Mouse (Mus musculus) kidney, postnatal 0 days (tissue): Measurements from ENCODE around the gene Gtpbp8. TPM values are rescaled to one million over a fixed set of nuclear protein-coding genes. Genes with fewer than 3 reads are reported as not detected.

Source experiments
- ATAC-seq: fragments of 200-750 bp; cut with Nextera tagmentation; replicated peaks from 2 replicates; pipeline ENCODE4 v1.8.0; 2017; ENCODE audit warnings: low read depth, moderate number of reproducible peaks, moderate TSS enrichment, moderate library complexity; ENCODE audit not compliant: low FRiP score
- DNase-seq: peaks from one replicate; pipeline ENCODE4 v3.0.0-alpha.2; 2016; ENCODE audit warnings: low spot score
- H3K27ac ChIP-seq: fragments of 300-500 bp; sonication (generic); 2 replicates; pipeline ENCODE4 v1.5.1; 2014; ENCODE audit warnings: mild to moderate bottlenecking
- H3K27me3 ChIP-seq: fragments of 300-500 bp; sonication (generic); 2 replicates; pipeline ENCODE4 v1.6.1; 2014; ENCODE audit warnings: low read length, mixed read lengths; ENCODE audit not compliant: insufficient read depth
- H3K36me3 ChIP-seq: fragments of 300-500 bp; sonication (generic); 2 replicates; pipeline ENCODE4 v1.6.1; 2014; ENCODE audit warnings: low read length, mixed read lengths; ENCODE audit not compliant: insufficient read depth
- H3K4me1 ChIP-seq: fragments of 300-500 bp; sonication (generic); replicated peaks from 2 replicates; pipeline ENCODE4 v1.6.1; 2014; ENCODE audit warnings: antibody characterized with exemption, low read length, mixed read lengths; ENCODE audit not compliant: insufficient read depth
- H3K4me2 ChIP-seq: fragments of 300-500 bp; sonication (generic); 2 replicates; pipeline ENCODE4 v1.6.1; 2014; ENCODE audit warnings: mild to moderate bottlenecking, low read length, moderate library complexity, mixed read lengths
- H3K4me3 ChIP-seq: fragments of 300-500 bp; sonication (generic); replicated peaks from 2 replicates; pipeline ENCODE4 v1.5.1; 2014; ENCODE audit warnings: low read depth, low read length
- H3K9ac ChIP-seq: fragments of 300-500 bp; sonication (generic); 2 replicates; pipeline ENCODE4 v1.6.1; 2014; ENCODE audit warnings: low read depth, low read length
- H3K9me3 ChIP-seq: fragments of 300-500 bp; sonication (generic); replicated peaks from 2 replicates; pipeline ENCODE4 v1.6.1; 2016; ENCODE audit warnings: low read length, inconsistent platforms, mixed read lengths
- CTCF ChIP-seq: IDR thresholded peaks from 2 replicates; pipeline ENCODE4 v1.5.1; 2016; ENCODE audit warnings: antibody characterized with exemption, low read depth, mild to moderate bottlenecking, moderate library complexity
- WGBS: fragments of 180-500 bp; shearing (Covaris S2); extraction: QIAGEN DNeasy Blood & Tissue Kit; methylation state at CpG from one replicate; pipeline ENCODE4 v1.1.7; 2014; 5-methylcytosine and 5-hydroxymethylcytosine counted together
- polyA plus RNA-seq: library from polyadenylated mRNA; unstranded; fragments of >200 nt; fragmentation: Nextera tagmentation; extraction: Ambion mirVana; gene quantifications from 2 replicates; pipeline ENCODE4 v1.2.1, GENCODE M21; 2015

Gtpbp8 gene
- polyA plus RNA-seq, 1 experiment from 2014 or later, result 30.6 TPM

- no peaks in the 10 kb centered on the region for H3K27me3 ChIP-seq
- no peak within 1 kb of the TSS for H3K27ac ChIP-seq
- H3K9me3 ChIP-seq, result no peaks in the 10 kb centered on the region
- H3K9ac ChIP-seq, result no peak within 1 kb of the TSS
- no peak for TF ChIP-seq CTCF
- no peaks in the 10 kb centered on the region for H3K4me1 ChIP-seq
- H3K4me3 ChIP-seq, result no peak within 1 kb of the TSS
- H3K4me2 ChIP-seq, result no peak within 1 kb of the TSS
- ATAC-seq (no peak), DNase-seq (no peak)
- 75% methylated on average over 22 of the region's 22 CpGs for WGBS
- no peaks in the 10 kb centered on the region for H3K36me3 ChIP-seq
Observed at GRCm38 (mm10) chr16:44765555-44766319, 19.6 kb upstream of the Gtpbp8 start, which contains the start of gene Cd200r1. Gene Cd200r1, plus strand, starts transcription at chr16:44765736.

GRCm38 (mm10) chr16:44761811-44762210 is 15.6 kb upstream of the Gtpbp8 start:
- TF ChIP-seq CTCF, result peak; percentile 55; the same call in 1 of the 2 replicates
- Histone ChIP-seq H3K4me2 (no peak overlapping the region), H3K36me3 (no peaks in the 10 kb centered on the region), H3K9ac (no peak overlapping the region), H3K27me3 (no peaks in the 10 kb centered on the region), H3K27ac (no peak overlapping the region), H3K9me3 (no peaks in the 10 kb centered on the region), H3K4me3 (no peak overlapping the region), H3K4me1 (no peaks in the 10 kb centered on the region)
- ATAC-seq (no peak), DNase-seq (peak; percentile 18)
- 78% methylated on average over 1 of the region's 1 CpGs for WGBS

- H3K9me3 ChIP-seq, result no peaks in the 10 kb centered on the region
- no peak for TF ChIP-seq CTCF
- no peak overlapping the region for H3K4me3 ChIP-seq
- H3K27me3 ChIP-seq, result no peaks in the 10 kb centered on the region
- 66% methylated on average over 8 of the region's 8 CpGs for WGBS
- H3K4me2 ChIP-seq, result no peak overlapping the region
- DNase-seq (no peak), ATAC-seq (no peak)
- no peaks in the 10 kb centered on the region for H3K36me3 ChIP-seq
- no peak overlapping the region for H3K27ac ChIP-seq
- no peak overlapping the region for H3K9ac ChIP-seq
- no peaks in the 10 kb centered on the region for H3K4me1 ChIP-seq
Observed at GRCm38 (mm10) chr16:44757700-44758099, 11.5 kb upstream of the Gtpbp8 start.

- H3K36me3 ChIP-seq, result 0 out of 2 replicates have a peak, but pooled peaks cover 3% of the 10 kb centered on the region
- H3K4me2 ChIP-seq, result no peak overlapping the region
- no peak overlapping the region for H3K27ac ChIP-seq
- no peaks in the 10 kb centered on the region for H3K27me3 ChIP-seq
- WGBS, result 50% methylated on average over 3 of the region's 3 CpGs
- H3K4me1 ChIP-seq, result peaks cover 5% of the 10 kb centered on the region; the same call in 1 of the 2 replicates
- ATAC-seq (no peak), DNase-seq (no peak)
- H3K9ac ChIP-seq, result no peak overlapping the region
- TF ChIP-seq CTCF, result no peak
- H3K4me3 ChIP-seq, result no peak overlapping the region
- H3K9me3 ChIP-seq, result no peaks in the 10 kb centered on the region
Observed at GRCm38 (mm10) chr16:44748007-44748406, 1.8 kb upstream of the Gtpbp8 start.

- TF ChIP-seq CTCF, result no peak
- Histone ChIP-seq H3K27me3 (no peaks in the 10 kb centered on the region), H3K9me3 (no peaks in the 10 kb centered on the region), H3K4me2 (peak overlapping the region; percentile 81), H3K36me3 (peaks cover 14% of the 10 kb centered on the region; the same call in 1 of the 2 replicates), H3K4me3 (peak overlapping the region; percentile 86), H3K4me1 (peaks cover 5% of the 10 kb centered on the region; the same call in 1 of the 2 replicates), H3K27ac (peak overlapping the region; percentile 97), H3K9ac (peak overlapping the region; percentile 83)
- ATAC-seq (peak; percentile 7; the same call in 1 of the 2 replicates), DNase-seq (peak; percentile 25)
- WGBS, result 4% methylated on average over 14 of the region's 14 CpGs
Observed at GRCm38 (mm10) chr16:44745471-44745865, 695 bp downstream of the Gtpbp8 start.

- no peak for DNase-seq
- Histone ChIP-seq H3K27ac (no peak overlapping the region), H3K27me3 (no peaks in the 10 kb centered on the region), H3K4me2 (no peak overlapping the region), H3K4me1 (peaks cover 5% of the 10 kb centered on the region; the same call in 1 of the 2 replicates), H3K4me3 (no peak overlapping the region), H3K9me3 (no peaks in the 10 kb centered on the region), H3K9ac (no peak overlapping the region), H3K36me3 (peaks cover 29% of the 10 kb centered on the region; the same call in 1 of the 2 replicates)
- WGBS, result 96% methylated on average over 1 of the region's 1 CpGs
- TF ChIP-seq CTCF, result peak; percentile 41; the same call in 1 of the 2 replicates
- ATAC-seq, result no peak
Observed at GRCm38 (mm10) chr16:44742753-44743152, 3.4 kb downstream of the Gtpbp8 start.
